8 mouse cellular contexts compared by ENCODE assay signal in genomic region chr19:12010916-12011559, GRCm38 (mm10). TPM values are rescaled to one million over a fixed set of nuclear protein-coding genes. Genes with fewer than 3 reads are reported as not detected.
DNase-seq lines count a peak whose midpoint lies in the region; ATAC-seq lines count a peak whose summit lies in the region.

No protein-coding gene starts in this region.

- ATAC-seq in lung, embryonic 16.5 days (ENCODE audit: low read depth): peak; percentile 41

- H3K4me2 ChIP-seq in lung, embryonic 16.5 days (ENCODE audit: low read depth, low read length): peak overlapping the region; percentile 78

- H3K9ac ChIP-seq in lung, embryonic 16.5 days (ENCODE audit: low read length): peak overlapping the region; percentile 79

- peak overlapping the region; percentile 95 for H3K27ac ChIP-seq in hindbrain, embryonic 10.5 days
- peak overlapping the region; percentile 92 for H3K27ac ChIP-seq in lung, embryonic 16.5 days (ENCODE audit: low read length)

- peak overlapping the region; percentile 69 for H3K4me3 ChIP-seq in hindbrain, embryonic 10.5 days
- peak overlapping the region; percentile 76 for H3K4me3 ChIP-seq in lung, embryonic 16.5 days (ENCODE audit: low read length)

- H3K4me1 ChIP-seq in hindbrain, embryonic 10.5 days (replicated peaks): peaks cover 25% of the 10 kb centered on the region
- H3K4me1 ChIP-seq in lung, embryonic 16.5 days (replicated peaks; ENCODE audit: control insufficient read depth, insufficient read depth, low read length): peaks cover 17% of the 10 kb centered on the region

- H3K36me3 ChIP-seq in hindbrain, embryonic 10.5 days: no peaks in the 10 kb centered on the region
- H3K36me3 ChIP-seq in lung, embryonic 16.5 days (ENCODE audit: control insufficient read depth, insufficient read depth, low read length): no peaks in the 10 kb centered on the region

- no peaks in the 10 kb centered on the region; the same call in 1 of the 2 replicates for H3K27me3 ChIP-seq in hindbrain, embryonic 10.5 days (ENCODE audit: insufficient read depth, poor library complexity, severe bottlenecking)
- H3K27me3 ChIP-seq in lung, embryonic 16.5 days (ENCODE audit: control insufficient read depth, insufficient read depth, low read depth, low read length): no peaks in the 10 kb centered on the region

- DNase-seq in MEL-GATA-1-ER (ENCODE audit: extremely low read depth, low read depth): peak; percentile 85
- peak; percentile 85 for DNase-seq in cerebellum, adult 8-10 months
- peak; percentile 97 for DNase-seq in forelimb bud, embryonic 11.5 days (ENCODE audit: low read depth, low spot score)
- DNase-seq in hindbrain, embryonic 10.5 days (ENCODE audit: low spot score): peak; percentile 72
- DNase-seq in layer of hippocampus, adult 9-10 months (ENCODE audit: low spot score): peak; percentile 93
- peak; percentile 33 for DNase-seq in ovary, adult 18-20 months (ENCODE audit: low spot score)
- DNase-seq in thymus, postnatal 10 days (ENCODE audit: low spot score in 2 of 2): peak; percentile 66 to 73

- WGBS in hindbrain, embryonic 10.5 days: under 1% methylated on average over 26 of the region's 26 CpGs
- under 1% methylated on average over 26 of the region's 26 CpGs for WGBS in lung, embryonic 16.5 days

- no peaks in the 10 kb centered on the region for H3K9me3 ChIP-seq in hindbrain, embryonic 10.5 days
- no peaks in the 10 kb centered on the region for H3K9me3 ChIP-seq in lung, embryonic 16.5 days (ENCODE audit: control insufficient read depth, low read length)

RNA-seq across cellular contexts. Expression of gene Olfr1423, which starts 30.1 kb away (rescaled TPM):
- polyA plus RNA-seq in hindbrain, embryonic 10.5 days (2016; fragmentation: Nextera tagmentation; extraction: Ambion mirVana): 0.03 and 0.04 TPM in 2 replicates
- not detected in 2 replicates for polyA plus RNA-seq in lung, embryonic 16.5 days (2015; fragmentation: Nextera tagmentation; extraction: Ambion mirVana)

RNA-seq across cellular contexts. Expression of gene Osbp, which starts 45.3 kb away (rescaled TPM):
- polyA plus RNA-seq in hindbrain, embryonic 10.5 days (2016; fragmentation: Nextera tagmentation; extraction: Ambion mirVana): 2.9 and 3.1 TPM in 2 replicates
- 3.1 and 4.0 TPM in 2 replicates for polyA plus RNA-seq in lung, embryonic 16.5 days (2015; fragmentation: Nextera tagmentation; extraction: Ambion mirVana)

RNA-seq across cellular contexts. Expression of gene Olfr1424, which starts 51.4 kb away (rescaled TPM):
- polyA plus RNA-seq in hindbrain, embryonic 10.5 days (2016; fragmentation: Nextera tagmentation; extraction: Ambion mirVana): not detected in 2 replicates
- polyA plus RNA-seq in lung, embryonic 16.5 days (2015; fragmentation: Nextera tagmentation; extraction: Ambion mirVana): not detected in 2 replicates

Comparison
In these comparisons a context has a peak if more than half of its experiments do, and no peak if none do; other contexts are left out.
1. Peak in every context shown above with its lines: DNase-seq, ATAC-seq, H3K4me3 ChIP-seq and H3K27ac ChIP-seq.
2. DNase-seq: peak in every context shown above with its lines; median percentile 97 in forelimb bud, embryonic 11.5 days; 93 in layer of hippocampus, adult 9-10 months; 85 in MEL-GATA-1-ER; 85 in cerebellum, adult 8-10 months; 72 in hindbrain, embryonic 10.5 days; 70 in thymus, postnatal 10 days; 33 in ovary, adult 18-20 months.